Mouse (Mus musculus) heart, adult 9 months (tissue): Measurements from ENCODE around the gene Gcnt4.

Experiments
- DNase-seq, 2 experiments: peaks; one replicate each; pipeline ENCODE4 v3.0.0; 2022; ENCODE audit warnings: low spot score in 2 of 2

The Gcnt4 gene

DNA sequence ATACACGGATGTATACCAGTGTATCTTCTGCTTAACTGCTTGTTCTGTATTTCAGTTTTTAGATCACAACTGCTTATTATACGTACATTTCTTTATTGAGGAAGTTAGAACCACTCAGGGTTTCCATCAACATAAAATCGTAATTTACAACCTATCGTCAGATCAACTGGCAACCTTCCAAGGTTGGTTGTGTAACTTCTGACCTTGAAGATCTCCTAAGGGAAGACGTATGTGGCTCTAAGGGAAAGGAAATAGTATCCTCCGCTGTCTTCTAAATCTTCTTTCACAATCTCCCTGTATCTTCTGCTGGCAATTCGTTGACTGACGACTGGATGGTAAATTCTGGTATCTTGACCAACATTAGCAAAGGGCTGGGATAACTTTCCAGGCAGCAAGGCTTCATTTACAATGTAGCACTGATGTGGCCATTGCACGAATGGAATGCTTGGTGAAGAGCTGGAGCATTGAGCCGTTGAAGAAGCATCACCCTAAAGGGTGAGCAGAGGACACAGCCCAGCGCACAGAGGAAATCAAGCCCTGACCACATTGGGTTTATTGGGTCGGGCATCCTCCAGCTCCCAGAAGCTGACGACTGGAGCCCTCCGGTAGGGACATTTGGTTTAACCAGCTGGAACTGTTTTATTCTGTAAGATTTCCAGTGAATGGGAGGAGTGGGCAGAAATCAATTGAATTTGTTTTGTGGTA, 66.2 kb downstream of the Gcnt4 start:
- no peak for DNase-seq

DNA sequence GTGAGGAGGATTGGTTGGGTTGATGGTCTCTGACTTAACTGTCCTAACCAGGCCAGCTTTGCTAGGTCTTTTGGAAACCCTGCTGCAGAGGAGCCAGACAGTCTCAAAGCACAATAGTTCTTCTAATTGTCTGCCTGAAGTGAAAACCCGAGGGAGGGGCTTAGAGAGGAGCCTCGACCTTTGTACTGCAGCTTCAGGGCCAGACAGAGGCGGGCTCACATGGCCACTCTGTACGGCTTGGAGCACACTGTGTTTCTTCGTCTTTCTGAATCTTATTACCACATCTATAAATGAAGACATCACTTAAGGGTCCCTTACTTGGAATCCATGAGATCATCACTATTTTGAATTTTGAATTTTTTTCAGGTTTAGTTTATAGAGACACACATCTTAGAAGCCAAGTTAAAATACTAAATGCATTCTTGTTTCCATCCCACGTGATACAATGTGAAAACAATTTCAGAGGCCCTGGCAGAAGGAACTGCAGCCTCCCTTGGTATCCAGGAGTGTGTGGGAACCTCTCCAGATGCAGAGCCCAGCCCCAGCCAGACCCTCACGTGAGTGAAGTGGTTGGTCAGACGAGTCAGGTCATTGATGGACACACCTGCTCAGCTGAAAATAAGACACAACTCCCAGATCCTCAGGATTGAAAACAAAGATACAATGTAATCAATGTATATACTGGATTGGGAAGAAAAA, 69.0 kb downstream of the Gcnt4 start:
- DNase-seq = no peak

DNA sequence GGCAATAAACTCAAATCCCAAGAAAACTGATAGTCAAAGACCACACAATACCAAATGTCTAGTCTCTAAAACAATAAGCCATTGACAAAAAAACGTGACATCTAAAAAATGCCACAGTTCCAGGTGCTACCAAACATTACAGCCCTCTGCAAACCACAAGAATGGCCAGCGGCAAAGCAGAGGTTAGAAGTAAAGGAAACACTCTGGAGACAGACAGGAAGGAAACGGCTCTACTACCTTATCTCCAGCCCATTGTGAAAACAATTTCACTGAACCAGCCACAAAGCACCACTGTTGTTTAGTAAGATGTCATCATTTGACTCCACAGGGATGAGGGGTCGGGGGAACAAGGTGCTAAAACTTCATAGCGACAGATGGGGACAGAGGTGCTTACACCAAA, 70.8 kb downstream of the Gcnt4 start:
- no peak for DNase-seq

DNA sequence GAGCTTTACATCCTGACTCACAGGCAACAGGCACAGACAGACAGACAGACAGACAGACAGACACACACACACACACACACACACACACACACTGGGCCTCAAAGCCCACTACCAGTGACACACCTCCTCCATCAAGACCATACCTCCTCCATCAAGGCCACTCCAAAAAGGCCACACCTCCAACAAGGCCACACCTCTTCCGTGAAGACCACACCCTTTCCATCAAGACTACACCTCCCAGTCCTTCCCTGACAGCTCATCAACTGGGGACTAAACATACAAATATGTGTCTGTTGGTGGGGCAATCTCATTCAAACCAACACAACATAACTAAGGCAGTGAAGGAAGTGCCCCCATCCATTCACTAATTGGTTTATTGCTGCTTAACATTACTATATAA, 72.6 kb downstream of the Gcnt4 start:
- no peak for DNase-seq
